Mouse (Mus musculus) lung, embryonic 16.5 days (tissue): ENCODE results near the gene A030005K14Rik. TPM values are rescaled to one million over a fixed set of nuclear protein-coding genes. Genes with fewer than 3 reads are reported as not detected.

Experiments
- ATAC-seq: fragments of 200-750 bp; cut with Nextera tagmentation; 2 replicates; pipeline ENCODE4 v1.8.0; 2017; ENCODE audit warnings: low read depth, mild to moderate bottlenecking, moderate library complexity
- H3K27ac ChIP-seq: fragments of 300-500 bp; sonication (generic); 2 replicates; pipeline ENCODE4 v1.5.1; 2014; ENCODE audit warnings: mild to moderate bottlenecking, control low read depth, low read length
- H3K27me3 ChIP-seq: fragments of 300-500 bp; sonication (generic); 2 replicates; pipeline ENCODE4 v1.6.1; 2014; ENCODE audit warnings: low read depth, low read length, mixed read lengths; ENCODE audit not compliant: control insufficient read depth, insufficient read depth
- H3K36me3 ChIP-seq: fragments of 300-500 bp; sonication (generic); 2 replicates; pipeline ENCODE4 v1.6.1; 2014; ENCODE audit warnings: low read length; ENCODE audit not compliant: control insufficient read depth, insufficient read depth
- H3K4me1 ChIP-seq: fragments of 300-500 bp; sonication (generic); replicated peaks from 2 replicates; pipeline ENCODE4 v1.6.1; 2014; ENCODE audit warnings: low read length, mixed read lengths; ENCODE audit not compliant: control insufficient read depth, insufficient read depth
- H3K4me2 ChIP-seq: fragments of 300-500 bp; sonication (generic); 2 replicates; pipeline ENCODE4 v1.6.1; 2014; ENCODE audit warnings: low read depth, low read length, control low read depth
- H3K4me3 ChIP-seq: fragments of 300-500 bp; sonication (generic); 2 replicates; pipeline ENCODE4 v1.5.1; 2014; ENCODE audit warnings: mild to moderate bottlenecking, low read length, control low read depth
- H3K9ac ChIP-seq: fragments of 300-500 bp; sonication (generic); 2 replicates; pipeline ENCODE4 v1.6.1; 2014; ENCODE audit warnings: low read length, control low read depth
- H3K9me3 ChIP-seq: fragments of 300-500 bp; sonication (generic); 2 replicates; pipeline ENCODE4 v1.6.1; 2016; ENCODE audit warnings: low read length; ENCODE audit not compliant: control insufficient read depth
- WGBS: fragments of 180-500 bp; shearing (Covaris S2); extraction: QIAGEN DNeasy Blood & Tissue Kit; methylation state at CpG from one replicate; pipeline ENCODE4 v1.1.7; 2014; 5-methylcytosine and 5-hydroxymethylcytosine counted together
- polyA plus RNA-seq: library from polyadenylated mRNA; unstranded; fragments of >200 nt; fragmentation: Nextera tagmentation; extraction: Ambion mirVana; gene quantifications from 2 replicates; pipeline ENCODE4 v1.2.1, GENCODE M21; 2015

The A030005K14Rik gene
- polyA plus RNA-seq, 1 experiment from 2014 or later, result not detected

DNA sequence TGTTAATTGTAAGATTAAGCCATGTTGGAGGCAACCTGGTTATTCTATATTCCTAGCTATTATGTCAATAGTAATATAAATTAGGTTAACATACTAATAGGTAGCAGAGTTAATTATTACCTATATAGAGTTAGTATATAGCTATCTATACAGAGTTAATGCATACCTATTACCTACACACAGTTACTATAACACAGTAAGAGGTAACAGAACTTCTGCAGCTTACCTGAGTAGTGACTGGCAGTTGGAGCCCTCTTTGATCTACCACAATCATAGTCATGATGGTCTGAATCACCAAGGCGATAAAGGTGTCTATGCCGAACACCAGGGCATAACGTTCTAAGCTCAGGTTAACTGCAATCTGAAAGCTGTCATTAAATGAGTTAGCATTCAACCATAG is 44.7 kb downstream of the A030005K14Rik start:
- H3K4me3 ChIP-seq, result no peak overlapping the region

More for the DNA sequence above, 44.7 kb downstream of the A030005K14Rik start:
- no peak overlapping the region for H3K4me2 ChIP-seq
- no peaks in the 10 kb centered on the region for H3K9me3 ChIP-seq
- no peak overlapping the region for H3K9ac ChIP-seq
- ATAC-seq, result no peak
- H3K36me3 ChIP-seq, result no peaks in the 10 kb centered on the region
- H3K4me1 ChIP-seq, result no peaks in the 10 kb centered on the region
- WGBS, result 92% methylated on average over 3 of the region's 3 CpGs
- no peaks in the 10 kb centered on the region for H3K27me3 ChIP-seq
- H3K27ac ChIP-seq, result no peak overlapping the region

Other genes starting within 250 kb of the A030005K14Rik start
- gene Agfg1, start 219.9 kb downstream of the A030005K14Rik start, polyA plus RNA-seq, result 30.8 and 31.4 TPM in 2 replicates
- not detected in 2 replicates for gene A030005L19Rik, start 146.1 kb downstream of the A030005K14Rik start, polyA plus RNA-seq
- not detected in 2 replicates for gene A030014E15Rik, start 134.5 kb downstream of the A030005K14Rik start, polyA plus RNA-seq
- gene Gm6217, start 128.0 kb downstream of the A030005K14Rik start, polyA plus RNA-seq, result not detected in 2 replicates
- not detected in 2 replicates for gene A030003K21Rik, start 116.0 kb downstream of the A030005K14Rik start, polyA plus RNA-seq
- not detected in 2 replicates for gene Gm7544, start 103.4 kb downstream of the A030005K14Rik start, polyA plus RNA-seq
- not detected in 2 replicates for gene Gm47955, start 99.1 kb downstream of the A030005K14Rik start, polyA plus RNA-seq
- gene Gm47959, start 58.8 kb downstream of the A030005K14Rik start, polyA plus RNA-seq, result not detected in 2 replicates
- 0.98 and 1.0 TPM in 2 replicates for gene Slc19a3, start 20.9 kb downstream of the A030005K14Rik start, polyA plus RNA-seq
- not detected in 2 replicates for gene Krtap28-10, start 16.9 kb downstream of the A030005K14Rik start, polyA plus RNA-seq
- not detected in 2 replicates for gene Gm47969, start 14.4 kb downstream of the A030005K14Rik start, polyA plus RNA-seq
- gene Krtap28-13, start 1.6 kb upstream of the A030005K14Rik start, polyA plus RNA-seq, result not detected in 2 replicates
- gene Ccl20, start 57.4 kb upstream of the A030005K14Rik start, polyA plus RNA-seq, result not detected in 2 replicates
- gene Daw1, start 100.4 kb upstream of the A030005K14Rik start, polyA plus RNA-seq, result 1.3 and 1.7 TPM in 2 replicates